Mouse (Mus musculus) MEL-GATA-1-ER (cell line): ENCODE results near the gene Tnip1.
"Not testable (repeated sequence)": the region's sequence is repeated elsewhere in the genome, so short reads cannot be mapped to it uniquely, and the experiment has no call there.

Source experiments
- DNase-seq: peaks from one replicate; pipeline ENCODE4 v3.0.0-alpha.2; 2012; ENCODE audit warnings: low read depth; ENCODE audit errors: extremely low read depth

The Tnip1 gene

GRCm38 (mm10) chr11:54972789-54973188 lies 10.1 kb upstream of the Tnip1 start:
- DNase-seq: no peak

- no peak for DNase-seq
These were observed 9.5 kb upstream of the Tnip1 start for GRCm38 (mm10) chr11:54972049-54972723.

DNA sequence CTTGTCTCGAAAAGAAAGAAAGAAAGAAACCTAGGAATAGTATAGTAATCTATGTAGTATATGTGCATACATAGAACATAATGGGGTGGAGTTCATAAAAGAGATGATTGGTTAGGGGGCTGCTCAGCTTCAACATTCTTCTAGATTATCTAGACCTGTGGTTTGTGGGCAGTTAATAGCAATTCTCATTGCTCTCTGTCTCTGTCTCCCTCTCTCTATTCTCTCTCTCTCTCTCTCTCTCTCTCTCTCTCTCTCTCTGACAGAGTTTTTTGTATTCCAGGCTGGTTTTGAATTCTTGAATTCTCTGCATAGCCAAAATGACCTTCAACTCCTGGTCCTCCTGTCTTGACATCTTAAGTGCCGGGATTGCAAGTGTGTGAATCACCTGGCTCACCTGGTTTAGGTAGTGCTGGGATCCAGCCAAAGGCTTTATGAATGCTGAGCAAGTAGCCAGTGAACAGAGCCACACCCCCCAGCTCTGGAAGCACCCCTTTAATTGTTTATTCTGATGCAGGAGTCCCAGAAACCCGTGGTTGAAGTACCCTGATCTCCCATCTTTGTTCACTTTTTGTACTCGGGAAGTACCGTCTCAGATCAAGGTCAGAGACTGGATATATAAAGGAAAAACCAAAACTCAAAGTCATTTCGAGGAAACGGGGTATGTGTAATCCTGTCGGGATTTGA lies 8.8 kb upstream of the Tnip1 start:
- peak; percentile 69 for DNase-seq

- no peak for DNase-seq
These were observed 2.5 kb upstream of the Tnip1 start for GRCm38 (mm10) chr11:54965234-54965633.

DNA sequence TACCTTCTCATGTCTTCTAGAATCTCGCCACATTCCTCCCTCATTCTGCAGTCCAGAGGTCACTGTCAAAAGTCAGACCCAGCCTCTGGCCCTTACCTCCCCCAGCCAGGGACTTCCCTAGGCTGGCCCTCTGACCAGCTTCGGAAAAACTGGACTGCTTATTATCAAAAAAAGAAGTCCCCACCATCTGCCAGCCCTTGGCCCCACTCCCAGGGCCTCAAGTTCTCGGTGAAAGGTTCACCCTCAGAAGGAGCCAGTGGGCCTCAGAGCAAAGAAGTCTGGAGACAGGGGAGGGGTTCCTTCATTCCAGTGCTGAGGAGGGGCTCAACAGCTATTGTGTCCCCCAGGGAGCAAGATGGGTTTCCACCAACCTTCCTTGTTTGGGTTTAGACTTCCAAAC lies 796 bp downstream of the Tnip1 start:
- DNase-seq: no peak

GRCm38 (mm10) chr11:54961164-54961850 lies 1.4 kb downstream of the Tnip1 start:
- no peak for DNase-seq

- no peak for DNase-seq
These were observed 2.5 kb downstream of the Tnip1 start for GRCm38 (mm10) chr11:54960251-54960650.

DNA sequence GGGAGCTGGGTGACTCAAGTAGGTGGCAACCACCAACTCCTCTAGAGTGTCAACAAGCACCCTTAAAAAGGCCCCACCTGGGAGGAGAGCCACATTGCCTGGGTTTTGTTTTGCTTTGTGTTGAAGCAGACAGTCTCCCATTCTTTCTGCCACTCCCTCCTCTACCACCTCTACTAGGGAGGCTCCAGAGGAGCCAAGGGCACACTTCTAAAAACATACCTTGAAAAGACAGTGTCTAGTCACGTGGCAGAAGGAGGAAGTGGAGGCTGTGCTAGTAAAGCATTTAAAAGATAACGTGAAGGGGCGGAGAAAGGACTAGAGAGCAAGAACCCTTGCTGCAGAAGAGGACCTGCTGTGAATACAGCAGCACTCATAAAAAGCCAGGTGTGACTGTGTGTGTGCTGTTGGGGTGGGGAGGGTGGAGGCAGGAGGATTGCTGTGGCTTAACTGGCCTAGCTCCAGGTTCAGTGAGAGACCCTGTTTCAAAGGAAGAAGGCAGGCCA lies 4.1 kb downstream of the Tnip1 start:
- peak; percentile 81 for DNase-seq

DNA sequence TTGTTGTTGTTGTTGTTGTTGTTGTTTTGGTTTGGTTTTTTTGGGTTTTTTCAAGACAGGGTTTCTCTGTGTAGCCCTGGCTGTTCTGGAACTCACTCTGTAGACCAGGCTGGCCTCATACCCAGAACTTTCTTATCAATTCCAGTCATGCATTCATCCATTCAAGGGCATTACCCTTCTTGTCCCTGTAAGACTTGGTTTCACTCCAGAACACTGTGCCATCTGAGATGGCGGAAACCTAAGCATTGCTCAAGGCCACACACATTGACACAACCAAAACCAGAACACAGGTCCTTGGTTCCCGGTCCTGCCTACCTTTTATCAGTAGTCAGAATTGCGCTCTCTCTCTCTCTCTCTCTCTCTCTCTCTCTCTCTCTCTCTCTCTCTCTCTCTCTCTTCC lies 5.0 kb downstream of the Tnip1 start:
- DNase-seq: not testable (repeated sequence)

DNA sequence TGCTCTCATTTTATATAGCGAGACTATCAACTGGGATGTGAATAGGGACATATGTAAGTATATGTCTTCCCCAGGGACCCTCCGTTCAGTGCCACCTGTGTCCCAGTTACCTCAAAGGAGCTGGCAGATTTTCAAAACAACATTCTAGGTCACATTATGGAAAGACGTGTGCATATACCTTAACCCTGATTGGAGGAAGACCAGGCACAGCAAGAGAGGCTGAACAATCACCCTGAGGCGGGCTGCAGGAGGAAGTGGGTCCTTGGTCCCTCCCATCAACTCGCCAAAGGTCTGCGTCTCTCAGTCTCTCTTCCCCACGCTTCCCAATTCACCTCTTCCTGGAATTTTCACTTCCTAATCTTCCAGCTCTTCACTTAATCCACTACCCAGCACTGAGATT lies 5.8 kb downstream of the Tnip1 start:
- DNase-seq: no peak

DNA sequence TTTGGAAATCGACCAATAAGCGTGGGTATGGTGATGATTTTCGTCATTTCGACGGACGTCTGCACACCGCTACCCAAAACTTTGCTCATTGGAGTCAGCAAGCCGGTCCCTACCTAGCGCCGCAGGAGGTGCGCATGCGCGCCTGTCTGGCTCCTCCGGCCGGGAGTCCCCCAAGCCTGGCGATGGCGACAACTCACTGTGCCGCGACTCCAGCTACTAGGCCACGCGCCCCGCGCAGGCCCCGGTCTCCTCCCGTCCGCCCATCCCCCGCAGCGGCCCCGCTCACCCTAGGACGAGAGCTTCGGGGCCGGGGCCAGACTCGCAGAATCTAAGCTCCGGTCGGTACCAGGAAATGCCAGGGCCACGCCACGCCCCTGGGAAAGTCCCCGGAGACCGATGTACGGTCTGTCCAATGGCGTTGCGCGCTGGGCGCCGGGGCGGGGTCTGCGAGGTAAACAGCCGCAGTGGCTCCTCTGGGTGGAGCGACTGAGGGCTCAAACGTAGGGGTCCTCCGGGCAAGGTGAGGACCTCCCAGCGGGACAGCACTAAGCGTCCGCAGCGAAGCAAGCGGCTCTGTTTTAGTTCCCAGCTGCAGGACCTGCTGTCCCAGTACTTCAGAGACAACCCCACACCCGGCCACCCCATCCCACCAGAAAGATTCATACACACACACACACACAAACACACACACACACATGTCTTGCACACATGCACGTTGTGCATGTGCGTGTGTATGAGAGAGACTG lies 6.8 kb downstream of the Tnip1 start:
- peak; percentile 87 for DNase-seq

DNA sequence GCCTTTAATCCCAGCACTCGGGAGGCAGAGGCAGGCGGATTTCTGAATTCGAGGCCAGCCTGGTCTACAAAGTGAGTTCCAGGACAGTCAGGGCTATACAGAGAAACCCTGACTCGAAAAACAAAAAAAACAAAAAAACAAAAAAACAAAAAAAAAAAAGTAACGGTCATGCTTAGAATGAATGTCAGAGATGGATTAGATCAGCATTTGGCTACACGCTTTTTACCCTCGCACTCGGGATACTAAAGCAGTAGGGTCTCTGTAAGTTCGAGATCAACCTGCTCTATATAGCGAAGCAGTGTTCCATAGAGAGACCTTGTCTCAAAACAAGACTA lies 7.3 kb downstream of the Tnip1 start:
- DNase-seq: not testable (repeated sequence)

DNA sequence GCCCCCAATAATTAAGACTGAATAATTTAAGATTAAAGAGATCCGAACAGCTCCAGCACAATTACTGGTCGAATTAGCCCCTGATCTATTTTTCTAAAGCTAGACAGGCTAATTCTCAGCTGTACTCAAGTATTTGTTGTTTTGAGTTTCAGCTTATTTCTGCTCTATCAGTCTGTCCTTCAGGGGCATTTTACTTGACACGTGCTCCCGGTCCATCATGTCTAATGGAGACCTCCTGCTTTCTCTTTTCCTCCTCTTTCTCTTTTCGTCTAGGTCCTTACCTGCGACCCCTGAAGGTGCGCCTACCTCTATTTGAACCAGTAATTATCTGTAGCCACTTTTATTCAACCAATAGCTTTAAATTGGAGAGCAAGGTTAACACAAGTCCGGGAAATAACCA lies 8.0 kb downstream of the Tnip1 start:
- no peak for DNase-seq

GRCm38 (mm10) chr11:54953993-54954446 lies 8.7 kb downstream of the Tnip1 start:
- DNase-seq: no peak

GRCm38 (mm10) chr11:54952651-54953050 lies 10.1 kb downstream of the Tnip1 start:
- no peak for DNase-seq

GRCm38 (mm10) chr11:54950684-54951083 lies 12.0 kb downstream of the Tnip1 start:
- DNase-seq: no peak

DNA sequence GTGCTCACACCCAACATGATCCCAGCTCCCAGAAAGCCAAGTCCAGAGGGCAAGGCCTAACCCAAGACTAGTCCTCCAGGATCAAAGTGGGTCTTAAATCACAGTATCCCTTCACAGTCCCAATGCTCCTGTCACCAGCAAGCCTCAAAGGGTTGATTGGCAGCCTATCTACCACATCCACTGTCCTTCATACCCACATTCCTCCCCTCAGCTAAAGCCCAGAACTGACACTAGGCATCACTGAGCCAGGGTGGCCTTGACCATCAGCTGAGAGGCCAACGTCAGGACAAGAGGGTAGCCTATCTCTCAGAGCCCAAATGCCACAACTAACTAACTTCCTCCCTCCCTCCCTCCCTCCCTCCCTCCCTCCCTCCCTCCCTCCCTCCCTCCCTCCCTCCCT lies 13.0 kb downstream of the Tnip1 start:
- no peak for DNase-seq

DNA sequence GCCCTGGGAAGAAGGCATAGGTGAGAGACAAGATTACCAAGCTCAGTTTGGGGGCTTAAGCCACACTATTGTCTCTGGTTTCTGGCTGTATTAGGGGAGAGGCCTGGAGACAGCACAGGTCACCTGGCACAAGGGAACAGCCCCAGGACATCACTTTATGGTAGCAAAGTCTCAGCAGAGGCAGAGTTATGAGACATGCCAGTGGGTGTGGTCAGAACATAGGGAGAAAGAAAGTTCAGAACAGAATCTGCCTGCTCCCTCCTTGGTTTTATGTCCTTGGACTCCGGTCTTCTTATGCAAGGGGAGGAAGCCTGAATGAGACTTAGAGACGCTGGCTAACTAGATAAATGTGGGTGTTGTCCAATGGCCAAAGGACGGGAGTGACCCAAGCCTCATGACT lies 18.0 kb downstream of the Tnip1 start:
- no peak for DNase-seq

GRCm38 (mm10) chr11:54940056-54940455 lies 22.7 kb downstream of the Tnip1 start:
- no peak for DNase-seq

DNA sequence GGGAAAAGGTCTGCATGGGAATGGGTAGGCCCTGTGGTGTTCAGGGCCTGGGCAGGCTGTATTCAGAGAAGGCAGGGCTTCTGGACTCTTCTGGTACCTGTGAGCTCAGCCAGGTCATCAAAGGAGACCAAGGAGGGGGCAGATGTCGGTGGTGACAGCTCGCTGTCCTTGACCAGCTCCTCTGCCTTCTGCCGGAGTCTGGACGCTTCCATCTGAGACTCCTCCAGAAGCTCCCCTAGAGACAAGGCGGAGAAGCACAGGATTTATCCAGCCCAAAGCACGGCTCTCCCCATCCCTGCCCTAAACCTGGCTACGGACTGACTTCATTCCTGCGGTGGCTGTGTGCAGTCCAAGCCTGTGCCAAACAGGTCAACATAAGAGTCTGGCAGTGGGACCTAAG lies 23.2 kb downstream of the Tnip1 start:
- no peak for DNase-seq

DNA sequence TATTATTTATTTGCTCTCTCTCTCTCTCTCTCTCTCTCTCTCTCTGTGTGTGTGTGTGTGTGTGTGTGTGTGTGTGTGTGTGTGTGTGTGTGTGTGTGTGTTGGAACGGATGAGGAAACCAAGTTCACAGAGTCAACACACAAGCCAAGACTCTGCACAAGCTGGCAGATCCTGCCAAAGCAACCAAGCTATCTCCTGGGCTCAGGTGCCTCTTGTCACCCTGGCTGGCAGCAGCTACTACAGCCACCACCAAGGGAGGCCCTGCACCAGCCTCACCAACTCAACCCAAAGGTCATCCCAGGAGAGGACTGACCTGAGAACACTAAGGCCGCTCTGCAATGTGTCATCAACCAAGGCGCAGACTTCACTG lies 26.0 kb downstream of the Tnip1 start:
- no peak for DNase-seq
